Mouse (Mus musculus): ENCODE measurements at regions not wholly inside any gene's neighbourhood (a gene's known extent, or its start where the extent isn't known, plus 50 kb on each side); places are given as distances from the start of the nearest gene placed in this dataset.
A peak's percentile ranks its signal among the peaks of the same experiment; 100 is the strongest.

- DNase-seq (ENCODE audit: low spot score), result no peak
Measured at GRCm38 (mm10) chr6:4811181-4811775, 64.2 kb downstream of the Peg10 start.

GRCm38 (mm10) chr6:4813206-4813605, 66.1 kb downstream of the Peg10 start:
- peak; percentile 81 for DNase-seq (ENCODE audit: low spot score)

- no peak for DNase-seq (ENCODE audit: low spot score)
Measured at GRCm38 (mm10) chr6:4816856-4817255, 69.8 kb downstream of the Peg10 start.

- no peak for DNase-seq (ENCODE audit: low spot score)
Measured at GRCm38 (mm10) chr6:4841241-4841640, 61.5 kb upstream of the Ppp1r9a start.

- no peak for DNase-seq (ENCODE audit: low spot score)
Measured at GRCm38 (mm10) chr6:4849747-4850146, 53.0 kb upstream of the Ppp1r9a start.

- DNase-seq (ENCODE audit: low spot score), result peak; percentile 44
Measured at GRCm38 (mm10) chr6:4851040-4851439, 51.7 kb upstream of the Ppp1r9a start.

All from embryo, embryonic 10.5 days (tissue).